Mouse (Mus musculus) heart, adult 2 months (tissue): ENCODE measurements around the gene Raet1e.
"Not testable (repeated sequence)": the region's sequence is repeated elsewhere in the genome, so short reads cannot be mapped to it uniquely, and the experiment has no call there.

ENCODE experiments used
- CTCF ChIP-seq: fragments of 200-600 bp; IDR thresholded peaks from 2 replicates; pipeline ENCODE4 v1.8.1; 2022; ENCODE audit warnings: antibody characterized with exemption, mild to moderate bottlenecking, moderate library complexity
- EP300 ChIP-seq: fragments of 200-500 bp; IDR thresholded peaks from 2 replicates; pipeline ENCODE4 v1.6.1; 2011; ENCODE audit warnings: low read depth, low read length, control low read depth; ENCODE audit not compliant: insufficient read depth
- POLR2A ChIP-seq: fragments of 200-500 bp; IDR thresholded peaks from 2 replicates; pipeline ENCODE4 v1.6.1; 2011; ENCODE audit warnings: mild to moderate bottlenecking, low read depth, low read length, control low read depth; ENCODE audit not compliant: insufficient read depth

- not testable (repeated sequence) for TF ChIP-seq CTCF, EP300, POLR2A
Measured at GRCm38 (mm10) chr10:22163279-22163678, 4.9 kb downstream of the Raet1e start.
